Mouse (Mus musculus) liver, embryonic 11.5 days (tissue): ENCODE results near the gene Ube4b. TPM values are rescaled to one million over a fixed set of nuclear protein-coding genes. Genes with fewer than 3 reads are reported as not detected.

Source experiments
- ATAC-seq: fragments of 200-750 bp; cut with Nextera tagmentation; replicated peaks from 2 replicates; pipeline ENCODE4 v1.8.0; 2017; ENCODE audit warnings: moderate number of reproducible peaks, mild to moderate bottlenecking, moderate TSS enrichment, moderate library complexity; ENCODE audit not compliant: low FRiP score
- DNase-seq: peaks from one replicate; pipeline ENCODE4 v3.0.0-alpha.2; 2017; ENCODE audit warnings: low spot score
- H3K27ac ChIP-seq: fragments of 300-500 bp; sonication (generic); 2 replicates; pipeline ENCODE4 v1.5.1; 2014; ENCODE audit warnings: mild to moderate bottlenecking, low read depth, low read length, control low read depth
- H3K27me3 ChIP-seq: fragments of 300-500 bp; sonication (generic); replicated peaks from 2 replicates; pipeline ENCODE4 v1.6.1; 2014; ENCODE audit warnings: low read length, mixed read lengths; ENCODE audit not compliant: control insufficient read depth, insufficient read depth
- H3K36me3 ChIP-seq: fragments of 300-500 bp; sonication (generic); 2 replicates; pipeline ENCODE4 v1.6.1; 2014; ENCODE audit warnings: mild to moderate bottlenecking, low read length, moderate library complexity, mixed read lengths; ENCODE audit not compliant: control insufficient read depth, insufficient read depth
- H3K4me1 ChIP-seq: fragments of 300-500 bp; sonication (generic); replicated peaks from 2 replicates; pipeline ENCODE4 v1.6.1; 2014; ENCODE audit warnings: low read length, mixed read lengths; ENCODE audit not compliant: control insufficient read depth, insufficient read depth
- H3K4me2 ChIP-seq: fragments of 300-500 bp; sonication (generic); 2 replicates; pipeline ENCODE4 v1.6.1; 2014; ENCODE audit warnings: mild to moderate bottlenecking, control low read depth, moderate library complexity
- H3K4me3 ChIP-seq: fragments of 300-500 bp; sonication (generic); 2 replicates; pipeline ENCODE4 v1.5.1; 2014; ENCODE audit warnings: low read depth, low read length, control low read depth
- H3K9ac ChIP-seq: fragments of 300-500 bp; sonication (generic); 2 replicates; pipeline ENCODE4 v1.6.1; 2014; ENCODE audit warnings: low read depth, low read length, control low read depth
- H3K9me3 ChIP-seq: fragments of 300-500 bp; sonication (generic); 2 replicates; pipeline ENCODE4 v1.6.1; 2016; ENCODE audit warnings: low read length, inconsistent platforms, mixed read lengths; ENCODE audit not compliant: control insufficient read depth
- WGBS: fragments of 180-500 bp; shearing (Covaris S2); extraction: QIAGEN DNeasy Blood & Tissue Kit; methylation state at CpG from one replicate; pipeline ENCODE4 v1.1.7; 2014; 5-methylcytosine and 5-hydroxymethylcytosine counted together
- polyA plus RNA-seq: library from polyadenylated mRNA; unstranded; fragments of >200 nt; fragmentation: Nextera tagmentation; extraction: Ambion mirVana; gene quantifications from 2 replicates; pipeline ENCODE4 v1.2.1, GENCODE M21; 2014

Gene Ube4b
- polyA plus RNA-seq, 1 experiment from 2014 or later = 37.4 TPM

GRCm38 (mm10) chr4:149394292-149394691 lies 32.3 kb downstream of the Ube4b start:
- Histone ChIP-seq H3K4me2 (no peak overlapping the region), H3K4me1 (peaks cover 26% of the 10 kb centered on the region), H3K36me3 (no peaks in the 10 kb centered on the region; the same call in 1 of the 2 replicates), H3K9me3 (no peaks in the 10 kb centered on the region), H3K27ac (no peak overlapping the region), H3K9ac (no peak overlapping the region), H3K4me3 (no peak overlapping the region), H3K27me3 (no peaks in the 10 kb centered on the region)
- ATAC-seq = no peak
- DNase-seq = no peak
- 73% methylated on average over 4 of the region's 4 CpGs for WGBS

DNA sequence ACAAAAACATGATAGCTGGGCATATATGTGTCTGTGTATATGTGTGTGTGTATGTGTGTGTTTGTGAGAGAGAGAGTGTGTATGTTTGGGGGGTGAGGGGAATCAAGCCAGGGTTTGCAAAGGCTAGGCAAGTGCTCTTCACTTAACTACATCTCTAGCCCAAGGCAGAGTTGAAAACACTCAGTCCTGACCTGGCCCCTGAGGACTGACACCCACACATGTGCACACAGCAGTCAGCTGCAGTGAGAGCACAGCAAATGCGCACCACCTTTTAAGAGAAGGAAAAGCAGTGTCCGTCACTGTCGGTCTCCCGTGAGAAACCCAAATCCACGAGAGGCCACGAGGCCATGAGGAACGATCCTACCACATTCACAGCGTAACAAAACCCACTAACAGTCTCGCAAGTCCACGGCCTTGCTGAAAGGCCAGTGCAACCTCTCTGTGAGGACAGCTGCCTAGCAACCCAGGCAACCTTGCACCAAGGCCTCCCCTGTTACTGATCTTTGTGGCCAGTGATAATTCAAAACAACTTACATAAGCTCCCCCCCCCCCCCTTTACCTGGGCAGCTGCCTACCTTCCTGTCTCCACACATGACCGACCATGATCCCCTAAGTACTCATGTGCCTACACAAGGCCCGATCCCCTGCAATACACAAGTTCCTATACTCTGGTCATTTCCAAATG lies 33.1 kb downstream of the Ube4b start:
- H3K4me2 ChIP-seq = no peak overlapping the region
- peaks cover 18% of the 10 kb centered on the region for H3K4me1 ChIP-seq
- H3K4me3 ChIP-seq = no peak overlapping the region
- no peak overlapping the region for H3K27ac ChIP-seq
- no peaks in the 10 kb centered on the region for H3K27me3 ChIP-seq
- DNase-seq (no peak), ATAC-seq (no peak)
- H3K36me3 ChIP-seq = no peaks in the 10 kb centered on the region; the same call in 1 of the 2 replicates
- no peak overlapping the region for H3K9ac ChIP-seq
- WGBS = 89% methylated on average over 12 of the region's 12 CpGs
- H3K9me3 ChIP-seq = no peaks in the 10 kb centered on the region

- Histone ChIP-seq H3K27me3 (no peaks in the 10 kb centered on the region), H3K9me3 (no peaks in the 10 kb centered on the region), H3K4me1 (peaks cover 17% of the 10 kb centered on the region), H3K4me3 (no peak overlapping the region), H3K4me2 (no peak overlapping the region), H3K27ac (0 out of 2 replicates have a peak overlapping the region, but pooled peaks have one; percentile 7), H3K36me3 (no peaks in the 10 kb centered on the region; the same call in 1 of the 2 replicates), H3K9ac (no peak overlapping the region)
- WGBS = 64% methylated on average over 4 of the region's 4 CpGs
- DNase-seq (no peak), ATAC-seq (no peak)
Observed at GRCm38 (mm10) chr4:149392359-149392758, 34.2 kb downstream of the Ube4b start.

- no peaks in the 10 kb centered on the region for H3K27me3 ChIP-seq
- no peak overlapping the region for H3K9ac ChIP-seq
- H3K27ac ChIP-seq = no peak overlapping the region
- no peak for ATAC-seq
- no peaks in the 10 kb centered on the region for H3K4me1 ChIP-seq
- WGBS = 84% methylated on average over 7 of the region's 7 CpGs
- no peak overlapping the region for H3K4me2 ChIP-seq
- H3K36me3 ChIP-seq = peaks cover 55% of the 10 kb centered on the region
- DNase-seq = no peak
- H3K4me3 ChIP-seq = no peak overlapping the region
- no peaks in the 10 kb centered on the region for H3K9me3 ChIP-seq
Observed at GRCm38 (mm10) chr4:149381001-149381400, 45.5 kb downstream of the Ube4b start.

DNA sequence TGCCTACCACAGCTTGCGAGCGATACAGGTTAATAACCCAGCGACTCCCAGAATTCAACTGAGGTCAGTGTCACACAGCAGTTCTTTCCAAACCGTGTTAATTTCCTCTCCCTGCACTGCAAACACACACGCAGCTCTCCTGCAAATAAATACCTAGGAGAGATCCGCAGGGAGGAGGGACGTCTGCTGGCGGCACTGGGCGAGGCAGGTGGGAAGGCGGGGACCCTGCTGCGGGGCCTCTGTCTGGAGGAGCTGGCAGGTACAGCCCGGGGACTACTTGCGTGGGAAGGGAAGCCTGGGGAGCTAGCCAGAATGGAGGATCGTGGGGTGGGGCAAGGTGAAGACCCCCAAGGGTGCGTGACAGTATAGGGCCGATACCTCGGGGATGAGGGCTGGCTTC lies 46.7 kb downstream of the Ube4b start:
- no peak overlapping the region for H3K27ac ChIP-seq

GRCm38 (mm10) chr4:149378819-149379218 lies 47.7 kb downstream of the Ube4b start:
- Histone ChIP-seq H3K27ac (no peak overlapping the region), H3K27me3 (no peaks in the 10 kb centered on the region), H3K9ac (no peak overlapping the region), H3K4me2 (no peak overlapping the region), H3K9me3 (no peaks in the 10 kb centered on the region), H3K4me3 (no peak overlapping the region), H3K4me1 (no peaks in the 10 kb centered on the region), H3K36me3 (peaks cover 49% of the 10 kb centered on the region)
- 91% methylated on average over 8 of the region's 8 CpGs for WGBS
- no peak for ATAC-seq
- DNase-seq = no peak

More for the DNA sequence above, 46.7 kb downstream of the Ube4b start:
- Histone ChIP-seq H3K4me3 (no peak overlapping the region), H3K9ac (no peak overlapping the region), H3K27me3 (no peaks in the 10 kb centered on the region), H3K4me2 (no peak overlapping the region), H3K36me3 (peaks cover 47% of the 10 kb centered on the region), H3K9me3 (no peaks in the 10 kb centered on the region), H3K4me1 (no peaks in the 10 kb centered on the region)
- ATAC-seq = no peak
- WGBS = 91% methylated on average over 17 of the region's 17 CpGs
- no peak for DNase-seq

DNA sequence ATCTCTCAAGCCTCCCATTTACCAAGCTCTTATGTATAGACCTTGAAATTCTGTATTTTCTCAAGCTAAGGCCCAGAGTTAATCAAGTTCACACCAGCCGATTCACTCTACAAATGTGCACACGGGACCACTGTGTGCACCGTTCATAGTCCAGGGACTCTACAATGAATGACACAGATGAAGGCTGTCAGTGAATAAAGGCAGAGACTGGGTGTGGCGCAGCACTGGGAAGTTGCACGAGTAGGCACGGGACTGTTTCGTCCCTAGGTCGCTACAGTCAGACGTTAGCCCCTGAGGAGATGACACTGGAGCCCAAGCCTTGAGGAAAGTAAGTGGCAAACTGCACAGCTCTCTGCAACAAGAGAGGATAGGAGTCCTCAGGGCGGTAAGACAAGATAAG lies 50.5 kb downstream of the Ube4b start:
- H3K9ac ChIP-seq = no peak overlapping the region

GRCm38 (mm10) chr4:149374662-149375061 lies 51.9 kb downstream of the Ube4b start:
- Histone ChIP-seq H3K4me2 (no peak overlapping the region), H3K27ac (no peak overlapping the region), H3K36me3 (peaks cover 44% of the 10 kb centered on the region), H3K4me3 (no peak overlapping the region), H3K4me1 (no peaks in the 10 kb centered on the region), H3K27me3 (no peaks in the 10 kb centered on the region), H3K9me3 (no peaks in the 10 kb centered on the region), H3K9ac (no peak overlapping the region)
- no peak for DNase-seq
- 86% methylated on average over 11 of the region's 11 CpGs for WGBS
- ATAC-seq = no peak

More for the DNA sequence above, 50.5 kb downstream of the Ube4b start:
- Histone ChIP-seq H3K4me3 (no peak overlapping the region), H3K36me3 (peaks cover 46% of the 10 kb centered on the region), H3K27ac (no peak overlapping the region), H3K4me2 (no peak overlapping the region), H3K27me3 (no peaks in the 10 kb centered on the region), H3K9me3 (no peaks in the 10 kb centered on the region), H3K4me1 (no peaks in the 10 kb centered on the region)
- DNase-seq (no peak), ATAC-seq (no peak)
- 88% methylated on average over 10 of the region's 10 CpGs for WGBS

DNA sequence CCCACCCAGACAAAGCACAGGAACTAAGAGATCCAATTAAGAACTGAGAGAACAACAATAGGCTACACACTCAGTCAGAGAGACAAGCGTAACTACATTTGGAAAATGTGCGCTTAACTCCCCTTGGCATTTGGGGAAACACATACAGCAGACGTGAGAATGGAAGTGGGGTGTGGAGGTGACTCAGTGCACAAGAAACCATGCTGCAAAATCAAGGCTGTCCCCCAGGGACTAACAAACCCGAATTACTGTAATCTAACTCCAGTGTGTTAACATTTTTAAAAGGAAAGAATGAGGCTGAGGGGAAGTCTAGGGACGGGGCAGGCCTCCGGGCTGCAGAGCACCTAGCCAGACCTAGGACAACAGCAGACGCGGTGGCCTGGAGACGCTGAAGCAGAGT lies 52.6 kb downstream of the Ube4b start:
- ATAC-seq (no peak), DNase-seq (no peak)
- Histone ChIP-seq H3K4me1 (no peaks in the 10 kb centered on the region), H3K4me3 (no peak overlapping the region), H3K36me3 (peaks cover 40% of the 10 kb centered on the region), H3K27ac (no peak overlapping the region), H3K9ac (no peak overlapping the region), H3K27me3 (no peaks in the 10 kb centered on the region), H3K4me2 (no peak overlapping the region), H3K9me3 (no peaks in the 10 kb centered on the region)
- 87% methylated on average over 9 of the region's 9 CpGs for WGBS
